Mouse (Mus musculus) gastrocnemius, postnatal 10 days (tissue): Measurements from ENCODE around the gene Dao. TPM values are rescaled to one million over a fixed set of nuclear protein-coding genes. Genes with fewer than 3 reads are reported as not detected.

Source experiments
- DNase-seq: peaks from one replicate; pipeline ENCODE4 v3.0.0; 2021; ENCODE audit warnings: mixed read lengths
- total RNA-seq, 2 experiments: library from RNA; stranded (reverse); gene quantifications; 2 replicates each; pipeline ENCODE4 v1.2.3; 2021

The Dao gene
- total RNA-seq, 2 experiments from 2014 or later: not detected

DNA sequence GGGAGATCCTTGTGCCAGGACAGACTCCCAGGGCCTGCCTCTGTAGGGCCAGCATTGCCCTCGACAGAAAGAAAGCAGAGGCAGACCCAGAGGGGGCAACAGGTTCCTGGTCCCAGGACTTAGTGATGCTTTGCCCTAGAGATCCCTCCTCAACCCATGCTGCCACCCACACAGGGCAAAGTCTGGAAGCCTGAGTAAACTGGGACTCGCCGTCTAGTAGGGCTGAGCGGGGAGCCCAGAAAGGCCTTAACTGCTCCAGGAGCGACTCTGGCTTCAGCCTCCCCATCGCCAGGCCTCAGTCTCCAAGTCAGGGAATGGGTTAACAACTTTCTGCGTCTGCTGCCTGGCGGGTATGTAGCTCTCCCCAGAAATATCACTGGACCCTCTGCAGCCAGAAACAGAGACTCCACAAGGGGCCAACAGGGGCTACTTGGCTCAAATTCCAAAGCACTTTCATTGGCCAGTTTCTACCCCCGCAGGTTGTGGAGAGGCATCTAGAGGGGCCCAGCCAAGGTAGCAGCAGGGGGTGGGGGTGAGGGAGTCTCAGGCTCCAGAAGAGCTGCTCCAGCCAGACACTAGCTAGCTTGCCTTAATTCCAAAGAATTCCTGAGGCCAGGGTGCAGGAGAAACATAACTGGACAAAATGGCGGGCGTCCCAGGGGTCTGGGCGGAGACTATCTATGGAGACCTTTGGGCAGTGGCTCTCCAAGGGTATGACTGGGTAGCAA is 23.9 kb downstream of the Dao start:
- DNase-seq: no peak

- DNase-seq: no peak
Observed at GRCm38 (mm10) chr5:114028111-114028510, 24.6 kb downstream of the Dao start.

DNA sequence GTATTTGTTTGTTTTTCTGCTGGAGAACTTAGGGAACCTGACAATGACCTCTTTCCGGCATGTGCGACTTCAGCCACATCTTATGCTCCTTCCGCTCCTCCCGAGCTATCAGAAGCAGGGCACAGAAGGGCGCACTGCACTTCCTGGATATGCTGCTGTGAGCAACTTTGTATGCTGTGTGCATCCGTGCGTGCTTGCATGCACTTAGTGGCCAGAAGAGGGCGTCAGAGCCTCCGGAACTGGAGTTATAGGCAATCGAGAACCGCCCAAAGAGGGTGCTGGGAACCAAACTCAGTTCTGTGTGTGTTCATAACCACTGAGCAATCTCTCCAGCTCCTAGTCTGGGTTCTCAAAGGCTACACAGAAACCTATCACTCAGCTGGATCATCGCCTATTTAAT is 27.1 kb downstream of the Dao start:
- no peak for DNase-seq

GRCm38 (mm10) chr5:114032161-114032763 is 28.8 kb downstream of the Dao start:
- no peak for DNase-seq

- no peak for DNase-seq
Observed at GRCm38 (mm10) chr5:114034393-114034792, 30.9 kb downstream of the Dao start.

DNA sequence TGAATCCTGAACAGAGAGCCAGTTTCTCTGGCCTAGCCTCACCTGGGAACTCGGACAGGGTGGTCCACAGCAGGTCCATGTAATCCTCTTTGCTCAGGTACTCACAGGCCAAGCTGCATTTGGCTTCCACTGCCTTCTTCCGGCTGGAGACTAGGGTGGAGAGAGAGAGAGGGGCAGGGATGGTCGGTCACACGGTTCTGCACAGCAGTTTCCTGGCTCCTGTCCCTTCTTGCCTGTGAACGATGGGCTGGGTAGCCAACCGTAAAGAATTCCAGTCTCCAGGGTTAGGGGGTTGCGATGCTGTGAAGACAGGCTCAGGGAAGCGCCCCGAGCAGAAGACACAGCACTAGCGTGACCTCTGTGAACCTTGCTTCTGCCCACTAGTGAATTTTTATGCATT is 31.6 kb downstream of the Dao start:
- DNase-seq: no peak

GRCm38 (mm10) chr5:114040508-114040907 is 37.0 kb downstream of the Dao start:
- DNase-seq: no peak

DNA sequence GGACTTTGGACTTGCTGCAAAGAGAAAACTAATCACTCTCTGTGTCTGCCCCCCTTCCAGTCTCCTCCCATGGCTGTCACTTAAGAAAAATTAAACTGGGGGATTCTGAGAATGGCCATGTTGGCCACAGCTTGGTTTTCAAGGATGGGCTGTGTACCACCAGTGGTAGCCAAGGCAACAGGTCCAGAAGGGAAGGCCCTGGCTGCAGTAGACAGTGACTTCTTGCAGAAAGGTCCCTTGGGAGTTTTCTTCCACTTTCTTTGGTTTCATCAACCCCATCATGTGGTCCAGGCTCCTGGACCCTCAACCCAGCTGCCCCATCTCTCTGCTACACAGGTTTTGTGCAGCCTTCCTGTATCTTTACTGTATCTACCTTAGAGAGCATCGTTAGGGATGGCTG is 37.4 kb downstream of the Dao start:
- DNase-seq: no peak

DNA sequence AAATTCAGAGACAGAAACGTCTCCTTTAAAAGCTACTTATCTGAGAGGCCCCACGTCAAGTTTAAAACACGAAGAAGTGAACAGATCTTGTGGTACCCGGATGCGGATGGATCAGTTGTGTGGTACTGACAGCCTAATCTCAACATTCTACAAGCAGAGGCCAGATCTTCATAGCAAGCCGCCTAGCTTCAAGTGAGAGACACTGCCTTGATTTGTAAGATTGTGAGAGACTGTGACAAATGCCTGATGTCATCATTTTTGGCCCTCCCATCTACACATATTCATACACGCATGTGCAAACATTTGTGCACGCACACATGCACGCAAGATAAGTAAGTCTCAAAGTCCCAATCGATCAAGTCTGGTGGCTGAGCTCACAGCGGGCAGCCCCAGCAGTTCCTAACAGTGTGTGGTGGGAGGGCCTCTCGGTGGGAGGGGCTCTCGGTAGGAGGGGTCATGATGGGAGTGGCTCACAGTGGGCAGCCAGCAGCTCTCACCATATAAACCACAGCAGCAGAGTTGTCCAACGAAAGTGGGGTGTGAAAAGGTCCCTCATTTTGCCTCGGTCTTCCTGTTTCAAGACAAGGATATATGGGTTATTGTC is 37.9 kb downstream of the Dao start:
- DNase-seq: peak; percentile 19

DNA sequence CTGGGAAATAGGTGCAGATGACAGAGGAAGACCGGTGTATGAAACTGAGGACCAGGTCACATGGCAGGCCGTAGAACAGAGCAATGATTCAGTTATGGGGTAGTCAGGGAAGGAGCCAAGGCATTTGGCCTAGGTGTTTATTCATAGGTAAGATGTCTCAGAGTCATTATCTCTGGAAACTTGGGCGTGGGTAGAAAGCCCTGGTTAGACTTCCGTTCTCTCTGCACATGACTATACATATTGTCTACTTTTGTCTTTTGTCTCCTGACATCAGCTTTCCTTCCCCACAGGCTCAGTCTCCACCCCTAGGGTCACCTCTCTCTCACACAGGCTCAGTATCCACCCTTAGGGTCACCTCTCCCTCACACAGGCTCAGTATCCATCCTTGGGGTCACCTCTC is 40.3 kb downstream of the Dao start:
- no peak for DNase-seq

DNA sequence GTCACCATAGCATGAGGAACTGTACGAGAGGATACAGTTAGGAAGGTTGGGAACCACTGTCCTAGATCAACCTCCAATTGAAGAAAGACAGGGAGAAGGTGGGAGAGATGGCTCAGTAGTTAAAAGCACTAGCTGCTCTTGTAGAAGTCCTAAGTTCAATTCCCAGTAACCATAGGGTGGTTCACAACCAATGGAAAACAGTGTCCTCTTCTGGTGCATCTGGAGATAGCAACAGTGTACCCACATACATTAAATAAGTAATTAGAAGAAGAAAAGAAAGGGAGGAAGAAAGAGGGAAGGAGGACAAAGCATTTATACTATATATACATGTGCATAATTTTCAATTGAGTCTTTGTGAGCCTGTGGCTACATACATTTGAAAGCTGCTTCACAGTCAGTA is 41.6 kb downstream of the Dao start:
- DNase-seq: no peak

DNA sequence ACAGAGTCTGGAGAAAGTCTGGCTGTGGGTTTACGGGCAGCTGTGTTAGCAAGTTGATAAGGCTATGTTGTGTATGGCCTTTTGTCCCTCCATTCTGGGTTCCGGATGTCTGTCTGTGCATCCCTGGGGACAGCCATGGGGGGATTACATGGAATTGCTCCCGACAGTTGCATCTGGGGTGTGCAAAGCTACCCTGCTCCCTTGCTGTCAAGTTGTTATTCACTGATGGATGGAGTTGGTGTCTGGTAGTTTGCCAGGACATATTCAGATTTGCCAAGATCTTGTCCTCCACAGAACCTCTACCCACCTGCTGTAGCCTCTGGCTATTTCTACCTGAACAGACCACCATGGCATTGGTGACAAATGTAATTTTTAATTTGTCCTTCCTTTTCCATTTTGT is 42.6 kb downstream of the Dao start:
- DNase-seq: no peak

DNA sequence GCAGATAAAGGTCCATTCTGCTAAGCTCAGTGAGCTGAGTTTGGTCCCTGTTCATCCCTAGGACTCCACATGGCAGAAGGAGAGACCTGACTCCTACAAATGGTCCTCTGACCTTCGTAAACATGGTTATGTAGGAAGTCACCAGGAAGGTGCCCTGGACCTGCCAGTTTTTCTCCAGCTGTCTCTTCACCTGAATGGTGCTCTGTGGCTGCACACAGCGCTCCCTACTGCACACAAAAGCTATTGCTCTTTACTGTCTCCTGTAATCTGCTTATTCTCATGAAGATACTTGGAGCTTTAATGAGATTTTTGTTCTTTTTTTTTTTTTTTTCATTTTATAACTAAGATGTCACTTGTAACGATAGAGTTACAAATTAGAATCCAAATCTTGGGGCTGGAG is 43.1 kb downstream of the Dao start:
- DNase-seq: no peak

DNA sequence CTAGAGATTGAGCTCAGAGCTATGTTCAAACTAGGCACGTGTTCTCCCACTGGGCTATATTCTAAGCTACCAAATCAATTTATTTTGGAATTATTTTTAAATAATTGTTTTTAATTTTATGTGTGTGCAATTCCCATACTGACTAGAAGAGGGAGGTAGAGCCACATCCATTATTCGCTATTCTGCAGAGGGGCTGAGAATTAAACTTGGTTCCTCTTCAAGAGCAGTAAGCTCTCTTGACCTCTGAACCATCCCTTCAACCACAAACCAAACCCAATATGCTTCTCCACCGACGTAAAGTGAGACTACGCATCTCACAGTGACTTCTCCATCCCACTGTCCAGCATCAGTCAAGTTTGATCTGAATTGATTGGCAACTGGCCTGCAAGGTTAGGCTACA is 43.7 kb downstream of the Dao start:
- no peak for DNase-seq

- DNase-seq: no peak
Observed at GRCm38 (mm10) chr5:114048731-114049308, 45.3 kb downstream of the Dao start.

GRCm38 (mm10) chr5:114052246-114052761 is 48.8 kb downstream of the Dao start:
- DNase-seq: peak; percentile 81

DNA sequence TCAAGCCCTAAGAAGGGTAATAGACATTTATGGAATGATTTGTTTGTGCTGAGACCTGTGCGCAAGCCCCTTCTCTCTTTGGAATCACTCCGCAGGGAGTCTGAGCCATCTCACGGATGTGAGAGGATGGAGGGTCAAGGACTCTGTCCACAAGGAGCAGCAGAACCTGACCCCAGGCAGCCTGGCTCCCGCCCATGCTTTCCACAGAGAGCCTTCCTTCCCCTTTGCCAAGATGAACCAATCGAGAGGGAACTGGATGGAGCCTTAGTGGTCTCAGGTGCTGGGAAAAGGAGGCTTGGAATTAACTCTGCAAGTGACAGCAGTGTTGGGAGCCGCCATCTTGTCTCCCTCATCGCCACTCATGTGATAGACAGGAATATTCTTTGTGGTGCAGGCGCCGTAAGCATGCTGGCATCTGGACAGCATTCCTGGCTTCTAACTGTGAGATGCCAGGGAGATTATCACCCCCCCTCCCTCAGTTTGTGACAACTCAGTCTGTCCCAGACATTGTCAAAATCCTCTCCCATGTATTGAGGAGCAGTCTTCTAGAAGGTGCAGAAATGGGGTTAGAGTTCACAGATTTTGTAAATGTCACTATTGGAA is 53.7 kb downstream of the Dao start:
- no peak for DNase-seq

DNA sequence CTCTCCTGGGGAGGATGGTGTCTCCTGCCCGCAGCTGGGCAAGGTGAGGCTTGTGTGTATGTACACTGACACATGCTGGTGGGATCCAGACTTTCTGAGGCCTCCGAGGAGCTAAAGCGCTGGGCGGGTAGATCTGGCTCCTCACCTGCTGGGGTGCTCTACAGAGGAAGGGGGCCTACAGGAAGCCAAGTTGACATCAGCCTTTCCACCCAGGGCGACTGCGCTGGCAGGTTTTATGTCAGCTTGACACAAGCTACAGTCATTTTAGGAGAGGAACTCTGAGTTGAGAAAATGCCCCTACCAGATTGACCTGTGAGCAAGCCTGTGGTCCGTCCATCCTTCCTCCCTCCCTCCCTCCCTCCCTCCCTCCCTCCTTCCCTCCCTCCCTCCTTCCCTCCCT is 58.2 kb downstream of the Dao start:
- DNase-seq: no peak

- no peak for DNase-seq
Observed at GRCm38 (mm10) chr5:114063958-114064357, 60.5 kb downstream of the Dao start.

DNA sequence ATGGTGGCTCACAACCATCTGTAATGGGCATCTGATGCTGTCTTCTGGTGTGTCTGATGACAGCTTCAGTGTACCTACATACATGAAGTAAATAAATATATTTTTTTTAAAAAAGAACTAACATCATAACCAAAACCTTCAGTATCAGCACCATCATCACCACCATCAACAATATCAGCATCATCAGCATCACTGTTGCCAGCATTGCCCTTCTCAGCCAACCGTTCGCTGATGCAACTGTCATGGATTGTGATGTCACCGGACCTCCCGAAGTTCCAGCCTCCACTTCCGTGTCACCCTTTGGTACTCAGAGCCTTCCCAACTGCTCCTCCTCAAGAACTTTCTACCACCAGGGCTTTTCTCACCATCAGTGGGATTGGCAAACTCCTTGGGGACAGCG is 61.7 kb downstream of the Dao start, which contains the start of gene Usp30:
TSS of gene Usp30 (plus strand) at position 301 of the 400 bp plus-strand sequence.
- DNase-seq: no peak

DNA sequence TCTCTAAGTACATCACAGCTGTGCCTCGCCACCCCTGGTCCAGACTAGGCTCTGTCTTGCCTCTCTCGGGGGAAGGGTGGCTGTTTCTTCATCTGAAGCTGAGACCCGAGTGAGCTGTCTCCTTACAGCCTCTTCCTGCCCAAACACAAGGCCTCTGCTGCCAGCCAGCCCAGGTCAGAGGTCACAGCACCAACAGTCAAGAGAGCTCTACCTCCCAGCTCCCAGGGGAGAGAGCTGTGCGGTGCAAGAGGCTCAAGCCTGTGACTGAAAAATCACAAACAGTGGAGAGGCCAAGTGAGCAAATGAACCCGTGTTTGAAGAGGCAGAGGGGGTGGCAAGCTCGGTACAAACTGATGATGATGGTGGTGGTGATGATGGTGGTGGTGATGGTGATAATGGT is 63.1 kb downstream of the Dao start:
- DNase-seq: no peak

- no peak for DNase-seq
Observed at GRCm38 (mm10) chr5:114067543-114067942, 64.0 kb downstream of the Dao start.

- DNase-seq: no peak
Observed at GRCm38 (mm10) chr5:114067982-114068381, 64.5 kb downstream of the Dao start.
